Mouse (Mus musculus) lung, embryonic 14.5 days (tissue): ENCODE measurements around the gene Fktn. TPM values are rescaled to one million over a fixed set of nuclear protein-coding genes. Genes with fewer than 3 reads are reported as not detected.
"Not testable (repeated sequence)": the region's sequence is repeated elsewhere in the genome, so short reads cannot be mapped to it uniquely, and the experiment has no call there.

Source experiments
- ATAC-seq: fragments of 200-750 bp; cut with Nextera tagmentation; 2 replicates; pipeline ENCODE4 v1.8.0; 2017; ENCODE audit warnings: mild to moderate bottlenecking, moderate TSS enrichment, moderate library complexity; ENCODE audit not compliant: insufficient read depth
- DNase-seq: peaks from one replicate; pipeline ENCODE4 v3.0.0-alpha.2; 2015
- H3K27ac ChIP-seq: fragments of 300-500 bp; sonication (generic); 2 replicates; pipeline ENCODE4 v1.5.1; 2014; ENCODE audit warnings: low read depth, mild to moderate bottlenecking, moderate library complexity
- H3K27me3 ChIP-seq: fragments of 300-500 bp; sonication (generic); 2 replicates; pipeline ENCODE4 v1.6.1; 2014; ENCODE audit warnings: low read length, control low read depth; ENCODE audit not compliant: insufficient read depth
- H3K36me3 ChIP-seq: fragments of 300-500 bp; sonication (generic); 2 replicates; pipeline ENCODE4 v1.6.1; 2014; ENCODE audit warnings: control low read depth; ENCODE audit not compliant: insufficient read depth
- H3K4me1 ChIP-seq: fragments of 300-500 bp; sonication (generic); 2 replicates; pipeline ENCODE4 v1.6.1; 2014; ENCODE audit warnings: antibody characterized with exemption, control low read depth; ENCODE audit not compliant: insufficient read depth
- H3K4me2 ChIP-seq: fragments of 300-500 bp; sonication (generic); 2 replicates; pipeline ENCODE4 v1.6.1; 2014; ENCODE audit warnings: mild to moderate bottlenecking
- H3K4me3 ChIP-seq: fragments of 300-500 bp; sonication (generic); 2 replicates; pipeline ENCODE4 v1.5.1; 2014; ENCODE audit warnings: low read depth, low read length
- H3K9ac ChIP-seq: fragments of 300-500 bp; sonication (generic); 2 replicates; pipeline ENCODE4 v1.6.1; 2014
- H3K9me3 ChIP-seq: fragments of 300-500 bp; sonication (generic); 2 replicates; pipeline ENCODE4 v1.6.1; 2016; ENCODE audit warnings: low read depth, low read length, control low read depth
- CTCF ChIP-seq: IDR thresholded peaks from 2 replicates; pipeline ENCODE4 v1.5.1; 2016; ENCODE audit warnings: antibody characterized with exemption, low read depth
- WGBS: fragments of 180-500 bp; shearing (Covaris S2); extraction: QIAGEN DNeasy Blood & Tissue Kit; methylation state at CpG from one replicate; pipeline ENCODE4 v1.1.7; 2014; 5-methylcytosine and 5-hydroxymethylcytosine counted together
- polyA plus RNA-seq: library from polyadenylated mRNA; unstranded; fragments of >200 nt; fragmentation: Nextera tagmentation; extraction: Ambion mirVana; gene quantifications from 2 replicates; pipeline ENCODE4 v1.2.1, GENCODE M21; 2014

Gene Fktn
- polyA plus RNA-seq, 1 experiment from 2014 or later: 17.9 TPM

GRCm38 (mm10) chr4:53714051-53714814 lies 435 bp downstream of the Fktn start:
- no peak for TF ChIP-seq CTCF
- 16% methylated on average over 58 of the region's 58 CpGs for WGBS
- Histone ChIP-seq H3K9ac (peak overlapping the region; percentile 90), H3K4me2 (peak overlapping the region; percentile 89), H3K4me3 (peak overlapping the region; percentile 81), H3K4me1 (no peaks in the 10 kb centered on the region), H3K36me3 (no peaks in the 10 kb centered on the region), H3K9me3 (no peaks in the 10 kb centered on the region), H3K27ac (peak overlapping the region; percentile 86), H3K27me3 (no peaks in the 10 kb centered on the region)
- ATAC-seq (peak; percentile 94), DNase-seq (peak; percentile 99)

DNA sequence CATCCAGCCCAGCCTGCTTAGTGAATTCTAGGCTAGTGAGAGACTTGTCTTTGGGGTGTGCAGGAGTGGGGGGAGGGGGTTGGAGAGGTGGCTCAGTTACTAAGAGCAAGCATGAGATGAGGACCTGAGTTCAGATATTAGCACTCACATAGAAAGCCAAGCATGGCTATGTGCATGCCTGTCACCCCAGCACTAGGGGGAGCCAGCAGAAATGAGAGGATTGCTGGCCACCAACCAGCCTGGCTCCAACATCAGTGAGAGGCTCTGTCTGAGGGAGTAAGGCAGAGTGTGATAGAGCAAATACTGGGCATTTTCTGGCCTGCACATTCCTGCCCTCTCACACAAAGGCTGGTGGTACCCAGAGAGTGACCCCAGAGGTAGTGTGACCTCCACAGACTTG lies 2.2 kb downstream of the Fktn start:
- Histone ChIP-seq H3K4me1 (no peaks in the 10 kb centered on the region), H3K4me2 (no peak overlapping the region), H3K4me3 (no peak overlapping the region), H3K36me3 (peaks cover 3% of the 10 kb centered on the region; the same call in 1 of the 2 replicates), H3K27ac (no peak overlapping the region), H3K9ac (no peak overlapping the region), H3K27me3 (no peaks in the 10 kb centered on the region), H3K9me3 (no peaks in the 10 kb centered on the region)
- no peak for DNase-seq
- TF ChIP-seq CTCF: peak; percentile 43; the same call in 1 of the 2 replicates
- no peak for ATAC-seq

DNA sequence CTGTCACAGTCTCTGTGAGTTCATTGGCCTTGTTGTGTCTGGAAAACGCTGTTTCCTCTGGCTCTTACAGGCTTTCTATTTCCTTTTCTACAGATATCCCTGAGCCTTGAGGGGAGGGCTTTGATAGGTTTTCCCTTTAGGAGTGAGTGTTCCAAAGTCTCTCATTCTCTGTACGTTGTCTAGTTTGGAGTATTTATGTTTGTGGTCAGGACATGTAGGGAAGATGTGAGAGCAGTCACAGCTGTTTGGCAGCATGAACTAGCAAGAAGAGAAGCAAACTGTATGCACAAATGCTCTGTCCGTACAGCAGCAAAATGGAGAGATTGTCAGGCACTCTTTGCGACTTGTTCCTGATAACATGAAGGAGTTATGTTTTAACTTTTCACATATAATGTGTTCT lies 3.7 kb downstream of the Fktn start:
- TF ChIP-seq CTCF: no peak
- Histone ChIP-seq H3K9ac (no peak overlapping the region), H3K27me3 (no peaks in the 10 kb centered on the region), H3K4me3 (no peak overlapping the region), H3K4me2 (no peak overlapping the region), H3K4me1 (no peaks in the 10 kb centered on the region), H3K36me3 (peaks cover 14% of the 10 kb centered on the region; the same call in 1 of the 2 replicates), H3K9me3 (no peaks in the 10 kb centered on the region), H3K27ac (no peak overlapping the region)
- DNase-seq: peak; percentile 18
- 49% methylated on average over 4 of the region's 4 CpGs for WGBS
- ATAC-seq: no peak

DNA sequence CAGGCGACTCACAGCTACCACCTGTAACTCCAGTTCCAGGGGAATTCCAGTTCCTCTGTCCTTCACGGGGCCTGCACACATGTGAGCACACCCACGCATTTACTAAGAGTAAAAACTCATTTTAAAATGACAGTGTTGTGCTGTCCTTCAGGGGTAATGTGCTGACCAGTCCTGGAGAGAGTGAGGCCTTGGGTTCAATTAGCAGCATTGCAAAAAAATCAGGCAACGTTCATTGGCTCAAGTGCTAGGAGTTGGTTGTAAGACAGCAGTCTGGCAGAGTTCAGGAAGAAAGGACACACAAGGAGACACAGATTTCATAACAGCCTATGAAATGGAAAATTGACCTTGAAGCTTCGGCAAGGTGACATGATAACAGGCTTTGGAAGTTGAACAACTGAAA lies 4.5 kb downstream of the Fktn start:
- no peak overlapping the region for H3K27ac ChIP-seq
- no peak overlapping the region for H3K9ac ChIP-seq
- H3K4me1 ChIP-seq: no peaks in the 10 kb centered on the region
- TF ChIP-seq CTCF: no peak
- ATAC-seq (no peak), DNase-seq (no peak)
- 68% methylated on average over 5 of the region's 5 CpGs for WGBS
- no peak overlapping the region for H3K4me2 ChIP-seq
- no peak overlapping the region for H3K4me3 ChIP-seq
- H3K9me3 ChIP-seq: no peaks in the 10 kb centered on the region
- peaks cover 15% of the 10 kb centered on the region; the same call in 1 of the 2 replicates for H3K36me3 ChIP-seq
- H3K27me3 ChIP-seq: no peaks in the 10 kb centered on the region

GRCm38 (mm10) chr4:53722506-53722905 lies 8.7 kb downstream of the Fktn start:
- 93% methylated on average over 4 of the region's 4 CpGs for WGBS
- DNase-seq: no peak
- H3K4me2 ChIP-seq: no peak overlapping the region

GRCm38 (mm10) chr4:53726100-53726499 lies 12.3 kb downstream of the Fktn start:
- not testable (repeated sequence) for H3K4me1 ChIP-seq, H3K4me3 ChIP-seq, H3K4me2 ChIP-seq, H3K27ac ChIP-seq, DNase-seq, H3K27me3 ChIP-seq, ATAC-seq, H3K9ac ChIP-seq, H3K9me3 ChIP-seq
- H3K36me3 ChIP-seq: peaks cover 44% of the 10 kb centered on the region
- WGBS: 85% methylated on average over 2 of the region's 2 CpGs

More at GRCm38 (mm10) chr4:53722506-53722905, 8.7 kb downstream of the Fktn start:
- no peak overlapping the region for H3K4me3 ChIP-seq
- no peak for ATAC-seq
- no peak overlapping the region for H3K9ac ChIP-seq
- no peaks in the 10 kb centered on the region for H3K9me3 ChIP-seq
- no peak overlapping the region for H3K27ac ChIP-seq
- peaks cover 30% of the 10 kb centered on the region; the same call in 1 of the 2 replicates for H3K36me3 ChIP-seq
- no peak for TF ChIP-seq CTCF
- H3K27me3 ChIP-seq: no peaks in the 10 kb centered on the region
- H3K4me1 ChIP-seq: no peaks in the 10 kb centered on the region

DNA sequence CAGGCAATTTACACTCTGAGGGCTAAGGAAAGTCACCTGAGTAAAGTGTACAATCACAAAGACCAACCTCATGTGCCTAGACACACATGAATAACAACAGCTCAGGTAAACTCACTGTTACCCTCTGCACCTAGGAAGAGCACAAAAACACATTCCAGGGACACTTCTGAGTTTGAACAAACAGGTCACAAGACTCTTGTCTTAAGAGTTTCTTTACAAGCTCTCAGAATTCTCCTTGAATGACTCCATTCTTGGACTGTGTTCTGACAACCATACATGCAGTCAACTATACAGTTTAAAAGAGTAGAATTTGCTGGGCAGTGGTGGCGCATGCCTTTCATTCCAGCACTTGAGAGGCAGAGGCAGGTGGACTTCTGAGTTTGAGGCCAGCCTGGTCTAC lies 14.3 kb downstream of the Fktn start:
- Histone ChIP-seq H3K27me3 (no peaks in the 10 kb centered on the region), H3K9ac (no peak overlapping the region), H3K4me3 (no peak overlapping the region), H3K4me2 (no peak overlapping the region), H3K36me3 (peaks cover 43% of the 10 kb centered on the region), H3K9me3 (no peaks in the 10 kb centered on the region), H3K27ac (no peak overlapping the region), H3K4me1 (no peaks in the 10 kb centered on the region)
- DNase-seq (no peak), ATAC-seq (no peak)
- no peak for TF ChIP-seq CTCF
- WGBS: 81% methylated on average over 1 of the region's 1 CpGs
